Mouse (Mus musculus): ENCODE measurements around the gene Mep1a.
A peak's percentile ranks its signal among the peaks of the same experiment; 100 is the strongest.

The Mep1a gene

DNA sequence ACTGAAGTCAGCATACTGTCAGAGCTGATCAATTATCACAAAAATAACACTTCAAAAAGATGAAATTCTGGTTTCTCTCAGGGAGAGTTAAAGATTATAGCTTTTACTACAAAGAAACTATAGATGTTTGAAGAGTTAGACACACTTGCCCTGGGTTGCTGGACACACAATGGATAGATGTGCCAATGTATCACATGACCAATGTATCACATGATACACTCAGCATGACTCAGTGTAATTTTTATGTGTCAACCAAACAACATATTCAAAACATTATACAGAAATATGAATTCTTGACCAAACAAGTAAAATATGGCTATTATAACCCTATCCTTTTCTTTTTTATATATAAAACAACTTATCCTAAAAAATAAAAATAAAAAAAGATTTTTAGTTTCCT, 25.0 kb downstream of the Mep1a start:
- DNase-seq (ENCODE audit: low spot score in 2 of 2) = no peak

DNA sequence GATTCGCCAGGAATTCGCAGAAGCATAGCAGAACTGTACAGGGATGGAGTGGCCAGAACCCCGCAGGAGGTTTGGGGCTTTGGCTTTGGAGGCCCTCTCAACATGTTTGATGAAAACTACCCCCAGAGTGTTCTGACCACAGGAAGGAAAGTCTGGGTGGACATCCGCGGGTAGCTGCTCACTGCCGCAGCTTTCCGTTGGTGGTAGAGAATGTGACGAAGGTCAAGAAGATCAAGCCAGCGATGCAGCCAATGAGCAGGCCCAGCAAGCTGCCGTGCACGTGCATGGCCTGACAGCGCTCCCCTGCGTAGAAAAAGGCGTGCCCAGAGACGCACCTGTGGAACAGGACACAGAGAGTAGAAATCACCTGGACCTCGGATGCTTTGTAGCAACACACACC, 27.8 kb downstream of the Mep1a start:
- DNase-seq (ENCODE audit: low spot score in 2 of 2) = no peak

DNA sequence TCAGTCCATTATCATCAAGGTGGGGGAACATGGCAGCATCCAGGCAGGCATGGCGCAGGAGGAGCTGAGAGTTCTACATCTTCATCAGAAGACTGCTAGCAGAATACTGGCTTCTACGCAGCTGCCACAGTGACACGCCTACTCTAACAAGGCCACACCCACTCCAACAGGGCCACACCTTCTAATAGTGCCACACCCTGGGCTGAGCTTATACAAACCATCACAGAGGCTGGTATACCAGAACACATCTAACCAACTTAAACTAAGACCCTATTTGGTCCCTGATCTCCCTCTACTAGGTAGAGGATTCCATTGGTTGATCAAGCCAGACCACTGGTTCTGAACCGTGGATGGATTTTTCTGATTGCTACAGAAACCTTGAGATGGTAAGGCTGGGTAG, 30.1 kb downstream of the Mep1a start:
- no peak for DNase-seq (ENCODE audit: low spot score in 2 of 2)

DNA sequence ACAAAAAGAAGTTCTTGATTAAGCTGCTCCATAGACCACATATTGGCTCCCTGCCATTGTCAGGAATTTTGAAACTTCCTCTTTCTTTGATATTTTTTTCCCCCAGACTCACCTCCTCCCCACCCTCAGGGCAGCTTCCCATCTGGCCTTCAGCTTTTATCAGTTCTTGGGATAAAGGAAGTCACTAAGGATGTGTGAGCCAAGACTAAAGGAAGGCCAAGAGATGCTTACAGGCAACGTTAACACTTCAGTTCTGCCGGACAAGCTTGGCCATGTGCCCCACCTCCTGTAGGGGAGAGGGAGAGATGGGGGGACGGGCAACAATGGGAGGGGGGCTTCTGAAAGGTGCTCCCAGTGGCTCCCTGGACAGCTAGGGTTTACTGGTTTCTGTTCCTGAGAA, 32.6 kb downstream of the Mep1a start:
- DNase-seq (ENCODE audit: low spot score in 2 of 2) = no peak

DNA sequence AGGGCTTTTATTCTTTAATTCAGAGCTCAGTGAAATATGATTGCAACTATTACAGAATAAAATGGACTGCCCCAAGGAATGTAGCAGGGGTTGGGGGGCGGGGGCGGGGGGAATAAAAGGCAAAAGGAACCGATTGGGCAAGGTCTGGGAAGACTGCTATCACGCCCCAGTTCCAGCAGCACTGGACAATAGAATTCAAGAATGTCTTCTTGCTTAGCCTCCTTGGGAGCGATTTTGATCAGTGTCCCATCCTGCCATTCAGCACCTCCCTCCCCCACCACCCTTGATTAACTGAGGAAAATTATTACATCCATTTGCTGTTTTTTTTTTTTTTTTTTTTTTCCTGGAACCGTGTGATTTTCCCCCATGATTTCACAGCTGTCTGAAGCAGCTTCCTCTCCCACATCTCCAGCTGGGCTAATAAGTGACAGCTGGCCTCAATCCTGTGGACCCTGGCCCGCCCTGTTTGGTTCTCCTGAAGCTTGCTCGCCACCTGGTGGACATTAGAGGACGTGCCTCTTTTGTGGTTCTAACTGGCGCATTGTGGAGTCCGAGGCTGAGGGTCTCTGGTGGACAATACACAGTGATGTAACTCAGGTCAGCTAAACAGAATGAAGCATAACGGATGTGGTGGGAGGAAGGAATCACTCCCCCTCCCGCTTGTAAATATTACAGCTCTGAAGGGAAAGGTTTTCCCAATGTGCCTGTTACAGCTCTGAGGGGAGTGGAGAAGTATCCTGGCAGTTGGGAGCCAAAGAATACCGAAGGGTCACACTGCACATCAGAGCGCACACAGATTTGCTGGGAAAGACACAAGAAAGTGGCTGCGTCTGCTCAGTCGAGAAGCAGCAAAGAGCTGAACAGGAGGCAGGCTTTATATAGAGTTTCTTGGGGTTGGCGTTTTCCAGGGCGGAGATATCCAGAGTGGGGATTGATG, 42.1 kb downstream of the Mep1a start:
- DNase-seq (ENCODE audit: low spot score in 2 of 2) = peak; percentile 55 to 71

DNA sequence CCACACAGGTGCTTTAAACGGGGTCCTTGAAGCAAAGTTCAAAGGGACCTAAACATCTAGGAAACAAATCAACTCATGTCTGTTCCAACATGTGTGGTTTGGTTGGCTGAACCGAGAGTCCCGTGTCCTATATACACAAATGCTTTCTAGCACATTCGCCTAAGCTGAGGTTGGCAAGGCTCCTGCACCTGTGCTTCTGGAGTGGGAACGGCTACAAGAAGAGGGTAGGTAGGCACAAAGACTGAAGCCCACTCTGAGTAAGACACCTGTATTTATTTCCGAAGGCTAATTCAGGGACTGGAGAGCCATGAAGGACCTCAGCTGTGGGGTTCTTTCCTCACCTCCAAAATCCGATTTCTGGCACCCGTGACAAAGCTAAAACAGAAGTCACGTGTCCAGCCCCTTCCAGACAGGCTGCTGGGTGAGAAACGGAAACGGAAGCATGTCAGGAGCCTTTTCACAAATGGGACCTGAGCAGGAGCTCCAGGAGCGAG, 42.8 kb downstream of the Mep1a start:
- DNase-seq (ENCODE audit: low spot score in 2 of 2) = no peak

DNA sequence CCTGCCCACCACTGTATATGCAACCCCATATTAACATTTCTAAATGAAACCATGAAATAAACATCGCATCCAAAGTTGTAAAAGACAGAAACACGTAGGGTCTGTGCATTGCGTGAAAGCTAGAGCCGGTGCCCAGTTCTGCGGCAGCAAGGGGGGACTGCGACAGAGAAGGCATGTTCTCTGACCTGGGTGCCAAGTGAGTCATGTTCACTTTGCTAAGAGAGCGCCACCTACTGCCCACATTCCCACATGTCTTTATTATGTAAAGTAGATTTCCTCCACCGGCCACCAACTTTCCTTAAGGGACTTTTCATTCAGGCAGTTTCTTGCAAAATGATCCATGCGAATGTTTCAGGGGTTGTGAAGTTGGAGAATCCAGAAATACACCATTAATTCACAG, 44.0 kb downstream of the Mep1a start:
- DNase-seq (ENCODE audit: low spot score in 2 of 2) = peak; percentile 26 to 61

DNA sequence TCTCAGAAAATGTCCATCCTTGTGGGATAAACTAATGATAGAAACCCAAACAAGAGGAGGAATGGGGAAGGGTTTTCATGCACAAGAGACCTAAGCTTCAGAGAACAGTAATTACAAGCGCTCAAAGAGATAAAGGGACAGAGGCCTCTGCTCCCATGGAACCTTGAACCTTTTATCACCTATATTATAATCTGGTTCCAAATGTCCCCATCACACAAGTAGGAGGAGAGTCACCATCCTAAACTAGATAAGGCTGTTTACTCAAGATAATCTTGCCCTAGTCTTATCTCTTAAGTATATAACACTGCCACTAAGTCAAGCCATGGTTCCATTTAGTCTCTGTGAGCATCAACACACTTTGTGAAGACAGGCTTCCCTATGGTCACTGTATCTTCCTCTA, 51.4 kb downstream of the Mep1a start:
- DNase-seq (ENCODE audit: low spot score in 2 of 2) = no peak

DNA sequence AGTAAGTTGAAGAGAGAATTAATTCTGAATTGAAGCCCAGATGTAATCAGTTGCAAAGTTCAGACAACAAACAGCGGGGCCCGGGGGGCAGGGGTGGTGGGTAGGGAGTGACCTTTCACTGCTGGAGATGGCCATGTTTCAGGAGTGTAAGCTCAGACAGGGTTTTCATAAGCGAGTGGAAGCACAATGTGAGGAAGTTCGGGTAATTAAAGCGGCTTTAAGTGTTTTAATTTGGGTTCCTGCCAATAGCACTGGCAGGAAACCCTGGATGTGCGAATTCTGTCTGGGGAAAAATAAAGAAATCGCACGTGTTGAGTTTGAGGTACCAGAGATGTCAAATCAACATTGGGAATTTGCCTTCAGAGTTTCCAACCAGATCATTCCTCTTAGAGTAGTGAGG, 68.1 kb downstream of the Mep1a start:
- DNase-seq (ENCODE audit: low spot score in 2 of 2) = no peak

DNA sequence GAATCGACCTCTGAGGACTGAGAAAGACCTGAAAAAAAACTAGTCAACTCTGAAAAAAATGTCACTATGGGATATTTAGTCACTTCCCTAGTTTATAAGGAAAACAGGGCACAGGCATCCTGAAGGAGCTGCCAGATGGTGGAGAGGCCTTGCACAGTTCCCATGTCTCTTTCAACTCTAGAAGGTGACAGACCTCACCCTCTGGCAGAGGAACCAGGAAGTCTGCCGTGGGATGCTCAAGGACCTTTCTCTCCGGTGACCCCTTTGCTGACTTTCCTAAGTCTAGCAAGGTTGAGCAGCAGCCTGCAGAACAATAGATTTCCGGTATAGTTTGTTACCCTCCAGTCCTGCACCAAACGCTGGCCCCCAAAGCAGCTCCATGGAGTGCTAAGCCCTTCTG, 70.9 kb downstream of the Mep1a start:
- DNase-seq (ENCODE audit: low spot score in 2 of 2) = no peak

All from frontal cortex, postnatal 10 days (tissue).